Mouse (Mus musculus) 416B (cell line): ENCODE data around the gene Wdfy4.
A peak's percentile ranks its signal among the peaks of the same experiment; 100 is the strongest.

Source experiments
- DNase-seq: peaks from one replicate; pipeline ENCODE4 v3.0.0; 2011; ENCODE audit warnings: low read depth

Wdfy4 gene

DNA sequence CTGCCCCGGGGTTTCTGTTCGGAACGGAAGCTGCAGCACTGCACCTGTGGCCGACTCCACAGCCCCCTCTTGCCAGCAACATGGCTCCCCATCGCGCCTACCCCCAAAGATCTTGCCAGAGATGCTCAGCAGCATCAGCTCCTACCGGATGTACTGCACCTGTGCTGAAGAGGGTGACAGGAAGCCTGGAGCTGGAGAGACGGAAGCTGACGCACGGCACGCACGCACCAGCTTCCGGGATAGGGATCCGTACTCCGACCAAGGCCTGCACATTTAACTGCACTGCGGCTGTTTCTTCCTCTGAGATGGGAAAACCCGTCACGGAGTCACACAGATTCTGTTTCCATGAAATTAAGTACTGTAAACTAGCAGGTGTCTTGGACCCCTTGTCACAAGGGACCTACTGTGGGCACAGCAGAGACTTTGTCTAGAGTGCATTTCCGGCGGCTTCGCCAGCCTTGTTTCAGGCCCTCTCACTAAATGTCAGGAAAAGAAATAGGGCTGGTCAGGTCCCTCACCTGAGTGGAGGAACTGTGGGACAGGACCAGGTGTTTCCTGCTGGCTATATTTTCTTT lies 4.6 kb upstream of the Wdfy4 start:
- DNase-seq, result no peak

DNA sequence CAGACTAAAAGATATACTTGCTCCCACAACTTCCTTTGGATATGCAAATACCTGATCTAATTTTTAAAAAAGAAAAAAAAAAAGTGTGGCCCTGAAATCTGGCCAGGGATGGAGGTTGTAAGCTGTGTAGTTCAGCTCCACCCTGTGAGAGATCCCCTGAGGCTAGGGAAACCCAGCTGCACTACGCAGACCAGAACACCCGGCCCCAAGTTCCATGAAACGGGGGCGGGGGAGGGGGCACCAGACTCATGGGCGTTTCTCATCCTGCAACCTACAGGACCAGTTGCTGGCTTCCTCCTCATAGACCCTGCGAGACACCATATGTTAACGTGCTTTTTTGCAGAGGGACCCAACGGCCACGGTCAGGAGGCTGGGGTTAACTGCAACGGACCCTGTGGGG lies 3.9 kb upstream of the Wdfy4 start:
- no peak for DNase-seq

DNA sequence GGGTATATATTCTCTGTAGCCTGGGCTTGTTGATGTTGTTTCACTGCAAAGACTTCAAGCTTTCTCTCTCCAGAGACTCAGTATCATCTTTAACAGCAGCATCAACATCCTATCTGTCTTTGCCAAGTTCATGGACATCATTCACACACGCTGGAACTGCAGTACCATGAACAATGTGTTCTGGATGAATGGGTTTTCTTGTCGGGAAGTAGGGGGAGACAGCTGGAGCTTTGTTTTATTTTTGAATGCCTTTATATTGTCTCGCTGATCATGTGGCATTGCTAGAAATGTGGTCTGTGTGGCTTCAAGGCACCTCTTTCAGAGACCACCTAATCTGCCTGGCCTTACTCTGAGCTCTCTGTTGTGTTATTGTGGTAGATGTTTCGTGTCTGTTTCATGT lies 1.9 kb upstream of the Wdfy4 start:
- no peak for DNase-seq

DNA sequence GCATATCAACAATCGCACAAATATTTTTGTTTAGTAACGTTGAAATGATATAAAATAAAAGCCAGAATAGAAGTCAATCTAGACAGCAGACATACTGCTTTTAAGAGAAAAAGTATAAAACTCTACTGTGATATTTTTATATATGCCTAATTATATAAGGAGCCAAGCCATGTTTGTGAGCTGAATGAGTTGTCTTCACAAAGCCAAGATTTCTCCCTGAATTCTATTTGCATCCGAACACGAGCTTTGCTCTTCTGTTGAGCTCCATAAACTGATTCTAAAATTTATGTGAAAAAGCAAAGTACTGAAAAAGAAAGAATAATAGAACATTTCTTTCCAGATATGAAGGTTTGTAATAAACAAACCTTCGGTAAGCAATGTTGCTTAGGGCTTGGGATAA lies 5.2 kb downstream of the Wdfy4 start:
- DNase-seq, result no peak

DNA sequence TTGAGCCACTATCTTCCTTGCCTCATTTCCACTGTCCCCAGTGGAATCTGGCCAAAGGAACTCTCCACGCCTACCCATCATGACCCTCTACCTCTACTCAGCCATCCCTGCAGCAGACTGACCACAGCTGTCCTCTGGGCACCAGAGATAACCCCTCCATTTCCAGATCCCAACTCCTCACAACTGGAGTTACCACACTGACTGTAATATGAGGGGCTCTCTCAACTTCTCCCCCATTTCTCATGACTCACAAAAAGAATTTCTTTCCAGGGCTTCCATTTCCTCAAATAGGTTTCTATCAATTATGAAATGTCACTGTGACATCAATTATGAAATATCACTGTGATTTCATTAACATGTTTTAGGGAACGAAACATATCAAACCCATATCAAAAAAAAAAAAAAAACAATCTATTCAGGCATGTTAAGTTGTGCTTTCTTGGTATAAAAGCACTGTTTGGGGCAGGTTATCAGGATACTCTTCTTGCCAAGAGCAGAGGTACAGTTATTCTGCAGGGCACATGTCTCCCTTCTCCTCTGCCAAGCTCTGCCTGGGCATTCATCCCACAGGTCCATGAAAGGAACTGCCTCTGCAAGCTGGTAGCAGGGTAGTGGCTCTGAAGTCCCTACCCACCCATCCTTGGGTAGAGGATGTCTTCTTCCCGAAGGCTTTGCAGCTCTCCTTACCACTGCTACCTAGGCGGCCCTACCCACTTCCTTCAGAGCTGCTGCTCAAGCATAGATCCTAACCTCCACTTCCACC lies 10.1 kb downstream of the Wdfy4 start:
- peak; percentile 35 for DNase-seq

DNA sequence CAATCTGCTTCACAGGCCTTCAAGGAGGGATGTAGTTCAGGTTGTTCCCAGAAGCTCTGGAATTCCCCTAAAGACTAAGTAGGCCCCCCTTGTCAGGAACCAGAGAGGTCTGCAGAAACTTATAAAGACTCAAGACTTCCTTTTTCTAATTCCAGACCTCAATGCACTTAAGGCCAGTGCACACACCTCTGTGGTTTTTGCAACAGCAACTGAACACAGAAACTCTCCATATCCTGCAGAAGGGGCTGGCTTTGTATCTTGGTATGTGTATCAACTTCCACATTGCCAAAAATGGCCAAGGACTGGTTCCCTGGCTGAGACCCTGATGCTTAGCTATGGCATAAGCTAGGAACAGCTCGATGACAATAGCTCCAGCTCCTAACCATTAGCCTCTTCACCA lies 13.4 kb downstream of the Wdfy4 start:
- DNase-seq, result peak; percentile 42

DNA sequence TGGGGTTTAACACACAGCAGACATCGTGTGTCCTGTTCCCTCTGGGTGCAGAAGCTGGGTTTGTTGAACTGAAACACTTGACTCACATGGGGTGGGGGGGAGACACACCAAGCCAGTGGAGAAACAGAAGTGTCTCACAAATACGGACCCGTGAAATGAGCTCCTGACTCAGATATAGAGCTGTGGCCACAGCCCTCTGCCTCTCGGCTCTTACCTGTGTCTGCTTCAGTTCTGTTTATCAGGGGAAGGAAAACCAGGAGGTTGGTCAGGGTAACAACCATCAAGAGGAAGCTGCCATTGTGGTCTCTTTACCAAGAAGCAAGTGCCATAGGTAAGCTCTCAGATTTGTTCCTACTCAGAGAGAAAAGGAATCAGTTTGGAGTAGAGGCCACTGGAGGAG lies 16.6 kb downstream of the Wdfy4 start:
- DNase-seq, result no peak

DNA sequence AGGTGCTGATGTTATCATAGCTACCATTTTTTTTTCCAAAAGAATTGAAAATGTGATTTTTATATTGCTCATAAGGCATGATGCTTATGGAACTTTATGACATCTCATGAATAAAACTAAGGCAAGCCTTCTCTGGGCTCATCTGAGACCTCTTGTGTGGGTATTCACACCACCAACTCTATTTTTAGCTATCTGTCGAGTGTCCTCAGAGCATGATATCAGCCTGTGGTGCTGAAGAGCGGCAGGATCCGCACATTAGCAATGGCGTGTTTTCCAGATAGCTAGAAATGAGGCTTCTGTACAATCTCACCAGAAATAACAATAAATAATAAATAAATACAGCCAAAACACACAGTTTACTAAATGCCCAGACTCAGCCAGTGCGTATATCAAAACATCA lies 23.1 kb downstream of the Wdfy4 start:
- DNase-seq, result no peak

DNA sequence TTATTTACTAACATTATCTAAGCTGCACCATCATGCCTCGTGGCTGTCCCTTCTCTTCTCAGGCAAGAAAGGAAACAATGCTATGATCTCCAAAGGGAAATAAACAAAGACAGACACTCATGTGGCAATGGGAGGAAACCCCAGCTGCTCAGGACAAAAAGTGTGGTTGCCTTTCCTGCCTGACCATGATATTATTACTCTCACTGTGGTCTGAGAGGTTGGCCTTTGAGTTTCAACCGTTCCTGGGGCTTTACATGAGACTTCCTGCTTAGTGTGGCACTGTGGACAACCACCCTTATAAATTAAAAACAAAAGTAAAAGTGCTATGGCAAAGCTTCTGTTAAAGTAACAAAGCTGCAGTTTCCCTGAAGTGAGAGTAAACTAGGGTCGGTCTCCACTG lies 27.0 kb downstream of the Wdfy4 start:
- DNase-seq, result peak; percentile 93

DNA sequence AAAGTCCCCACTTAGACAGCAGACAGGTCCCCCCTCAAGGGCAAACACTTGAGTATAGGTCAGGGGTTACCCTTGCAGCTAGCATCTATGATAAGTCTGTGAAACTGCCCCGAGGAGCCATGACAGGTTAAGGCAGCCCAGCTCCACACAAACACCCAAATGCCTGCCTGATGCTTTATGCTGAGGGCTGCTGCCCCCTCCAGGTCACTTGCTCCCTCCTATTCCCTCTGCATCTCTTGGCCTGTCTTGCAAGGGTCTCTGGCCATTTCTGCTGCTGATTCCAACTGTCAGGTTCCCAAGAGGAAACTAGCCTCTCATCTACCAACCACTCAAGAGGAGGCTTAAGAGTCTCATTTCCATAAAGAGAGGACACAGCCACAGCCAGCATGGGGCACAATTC lies 32.4 kb downstream of the Wdfy4 start:
- no peak for DNase-seq

DNA sequence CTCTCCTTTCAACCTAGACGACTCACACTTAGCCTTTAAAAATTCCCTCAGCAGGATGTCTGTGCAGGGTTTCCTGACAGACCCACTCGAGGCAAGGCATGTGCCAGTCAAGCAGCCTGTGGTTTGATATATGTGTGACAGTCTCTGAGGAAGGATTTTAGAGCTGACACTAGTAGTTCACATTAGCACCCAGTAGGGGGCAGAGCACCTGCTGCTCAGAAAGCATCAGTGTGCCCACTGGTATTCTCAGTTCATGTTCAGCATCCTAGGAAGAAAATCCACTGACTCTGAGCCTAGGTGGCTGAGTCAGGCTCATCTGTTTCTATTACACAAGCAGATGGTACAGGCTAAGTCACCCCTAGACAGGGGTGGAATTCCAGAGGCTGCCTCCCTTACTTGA lies 39.0 kb downstream of the Wdfy4 start:
- DNase-seq, result peak; percentile 67

DNA sequence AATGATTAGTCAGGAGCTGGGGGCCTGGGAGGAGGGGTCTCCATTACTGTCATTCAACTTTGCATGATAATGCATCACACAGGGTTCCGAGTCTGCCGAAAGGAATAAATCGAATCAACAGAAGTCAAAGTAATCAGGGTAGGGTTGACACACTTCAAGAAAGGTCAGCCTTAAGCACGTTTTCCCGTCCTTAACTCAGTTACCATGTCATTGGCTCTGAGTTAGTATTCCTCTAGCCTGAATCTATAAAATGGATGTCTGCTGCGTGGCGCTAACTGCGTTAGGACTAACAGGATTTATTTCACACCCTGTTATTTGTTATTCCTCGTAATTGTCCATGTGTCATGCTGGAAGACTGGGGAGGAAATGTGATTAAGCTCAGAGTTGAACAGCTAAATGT lies 48.5 kb downstream of the Wdfy4 start:
- no peak for DNase-seq

DNA sequence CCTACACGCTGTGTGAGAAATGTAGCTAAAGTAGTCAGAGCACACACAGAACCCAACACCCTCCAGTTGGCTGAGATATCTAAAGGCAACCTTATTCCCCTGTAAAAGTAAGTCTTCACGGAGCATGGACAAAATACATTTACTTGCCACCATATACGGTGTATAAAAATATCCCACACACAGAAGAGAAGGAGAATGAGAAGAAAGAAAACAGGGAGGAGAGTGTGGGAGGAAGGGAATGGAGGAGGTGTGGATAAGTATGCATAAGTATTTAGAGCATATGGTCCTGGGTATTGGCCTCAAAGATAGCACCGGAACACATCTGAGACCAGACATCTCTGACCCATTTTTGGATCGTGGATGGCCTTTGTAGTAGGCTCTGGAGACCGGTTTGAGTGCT lies 50.1 kb downstream of the Wdfy4 start:
- DNase-seq, result no peak

DNA sequence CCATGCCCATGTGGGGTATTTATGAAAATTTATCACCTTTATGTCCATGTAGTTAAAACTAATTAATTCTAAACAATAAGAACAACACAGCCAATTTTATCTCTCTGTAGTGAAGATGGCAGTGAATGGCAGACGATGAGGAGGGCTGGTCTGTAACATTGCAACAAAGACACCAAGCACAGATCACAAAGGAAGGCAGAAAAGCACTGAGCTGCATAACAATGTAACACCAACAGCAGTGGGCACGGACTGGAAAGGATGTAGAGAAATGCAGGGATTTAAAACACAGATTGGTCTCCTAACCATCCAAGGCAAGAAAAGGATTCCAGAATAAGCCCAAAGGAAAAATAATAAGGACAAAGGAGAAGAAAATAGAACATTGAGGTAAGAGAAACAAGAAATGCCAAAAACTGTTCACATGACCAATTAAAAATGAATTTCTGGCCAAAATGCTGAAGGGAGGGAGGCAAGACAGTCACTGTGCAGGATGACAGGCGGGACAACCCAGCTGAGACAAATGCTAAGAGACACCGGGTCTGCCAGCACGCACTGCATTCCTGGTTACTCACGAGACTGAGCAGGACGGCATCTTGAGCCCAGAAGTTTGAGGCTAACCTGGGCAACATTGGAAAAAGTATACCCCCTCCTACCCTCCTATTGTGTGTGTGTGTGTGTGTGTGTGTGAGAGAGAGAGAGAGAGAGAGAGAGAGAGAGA lies 54.1 kb downstream of the Wdfy4 start:
- no peak for DNase-seq

DNA sequence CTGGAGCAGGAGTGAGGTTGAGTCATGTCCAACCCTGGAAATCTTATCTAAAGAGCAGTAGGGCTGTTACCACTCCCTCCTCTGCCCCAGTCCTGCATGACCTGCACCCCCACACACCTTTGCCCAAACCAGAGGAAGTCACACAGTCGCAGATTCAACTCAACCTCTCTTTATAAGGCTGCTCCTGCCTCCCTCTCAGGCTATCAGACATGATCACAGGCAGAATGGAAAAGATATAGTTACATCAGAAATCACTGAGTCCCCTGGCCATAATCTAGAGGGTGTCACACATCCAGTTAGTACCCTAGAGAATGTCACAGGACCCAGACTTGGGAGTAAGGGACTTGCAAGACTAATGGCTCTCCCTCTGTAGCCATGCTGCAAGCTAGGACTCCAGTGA lies 68.7 kb downstream of the Wdfy4 start:
- no peak for DNase-seq

DNA sequence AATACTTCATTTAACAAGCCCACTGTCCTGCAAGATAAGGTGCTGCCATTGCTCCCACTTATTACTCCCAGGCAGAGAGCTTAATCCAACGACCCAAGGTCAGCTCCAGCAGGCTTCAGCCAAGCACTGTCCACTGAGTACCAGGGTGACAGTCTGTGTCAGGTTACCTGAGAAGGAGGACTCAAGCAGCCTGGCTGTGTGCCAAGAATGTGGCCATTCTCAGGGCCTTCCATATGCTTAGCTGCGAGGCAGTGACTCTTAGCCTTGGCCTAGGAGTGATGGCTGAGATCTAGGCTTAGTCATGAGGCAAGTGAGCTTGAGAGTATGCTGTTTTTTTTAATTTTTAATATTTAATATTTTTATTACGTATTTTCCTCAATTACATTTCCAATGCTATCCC lies 80.5 kb downstream of the Wdfy4 start:
- peak; percentile 19 for DNase-seq

DNA sequence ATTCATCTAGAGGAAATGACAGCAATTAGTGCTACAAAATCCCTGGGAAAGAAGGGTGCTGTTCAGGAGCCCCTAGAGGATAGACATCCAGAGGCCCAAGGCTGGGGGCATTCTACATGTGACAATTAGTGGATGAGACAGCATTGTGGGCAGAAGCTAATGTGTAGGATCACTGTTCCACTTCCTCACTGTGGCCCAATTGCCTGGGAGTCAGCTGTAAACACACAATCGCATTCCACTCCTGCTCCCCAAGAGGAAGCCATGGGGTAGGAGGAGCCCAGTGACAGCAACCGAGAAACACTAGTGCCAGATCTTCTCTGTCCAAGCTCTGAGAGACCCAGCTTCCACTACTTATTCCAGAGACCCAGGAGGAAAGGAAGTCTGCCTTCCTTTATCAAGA lies 83.7 kb downstream of the Wdfy4 start:
- no peak for DNase-seq

DNA sequence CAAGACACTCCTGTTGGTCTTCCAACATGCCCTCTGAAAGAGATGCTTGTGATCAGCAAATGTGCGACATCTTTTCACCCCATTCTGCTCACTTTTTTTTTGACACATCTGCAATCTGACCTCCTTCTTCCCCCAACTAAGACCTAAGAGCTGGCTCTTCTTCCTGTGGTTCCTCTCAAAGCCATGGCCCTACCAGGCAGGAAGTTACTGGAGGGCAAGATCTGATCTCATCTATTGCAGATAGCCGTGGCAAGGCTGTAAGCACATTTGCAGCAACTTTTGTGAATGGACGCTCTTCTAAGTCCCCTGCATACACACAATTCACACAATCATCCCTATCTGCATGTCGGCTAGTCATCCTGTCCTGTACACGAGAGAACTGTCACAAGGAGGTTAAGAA lies 85.4 kb downstream of the Wdfy4 start:
- DNase-seq, result peak; percentile 76

DNA sequence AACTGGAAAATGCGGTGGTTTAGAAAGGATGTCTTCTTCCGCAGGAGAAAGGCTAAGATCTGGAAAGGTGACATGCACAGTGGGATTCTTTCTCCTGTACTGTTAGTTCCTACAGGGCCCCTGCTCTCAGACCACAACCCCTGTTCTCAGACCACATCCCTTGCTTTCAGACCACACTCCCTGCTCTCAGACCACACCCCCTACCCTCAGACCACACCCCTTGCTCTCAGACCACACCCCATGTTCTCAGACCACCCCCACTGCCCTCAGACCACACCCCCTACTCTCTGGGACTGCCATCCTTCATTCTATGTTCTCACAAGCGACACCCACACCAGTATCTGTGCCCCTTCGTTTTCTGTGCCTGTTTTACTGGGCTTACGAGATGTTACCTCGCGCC lies 86.2 kb downstream of the Wdfy4 start:
- peak; percentile 79 for DNase-seq

DNA sequence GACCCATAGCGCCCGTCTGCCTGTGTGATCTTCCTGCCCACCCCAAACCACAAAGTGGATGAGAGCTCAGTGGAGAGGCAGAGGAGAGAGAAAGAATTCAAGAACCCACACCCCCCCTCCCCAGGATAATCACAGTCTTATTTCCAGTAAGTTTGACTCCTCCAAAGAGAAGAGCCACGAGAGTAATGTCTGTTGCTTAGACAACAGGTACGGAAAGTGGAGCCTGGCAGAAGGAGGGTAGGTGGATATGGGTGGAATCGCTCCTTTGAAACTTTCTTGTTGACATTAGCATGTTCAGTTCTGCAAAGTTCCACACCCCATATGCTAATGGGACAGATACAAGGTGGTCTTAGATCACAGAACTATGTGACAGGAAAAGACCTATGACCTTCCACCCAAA lies 88.8 kb downstream of the Wdfy4 start:
- no peak for DNase-seq

DNA sequence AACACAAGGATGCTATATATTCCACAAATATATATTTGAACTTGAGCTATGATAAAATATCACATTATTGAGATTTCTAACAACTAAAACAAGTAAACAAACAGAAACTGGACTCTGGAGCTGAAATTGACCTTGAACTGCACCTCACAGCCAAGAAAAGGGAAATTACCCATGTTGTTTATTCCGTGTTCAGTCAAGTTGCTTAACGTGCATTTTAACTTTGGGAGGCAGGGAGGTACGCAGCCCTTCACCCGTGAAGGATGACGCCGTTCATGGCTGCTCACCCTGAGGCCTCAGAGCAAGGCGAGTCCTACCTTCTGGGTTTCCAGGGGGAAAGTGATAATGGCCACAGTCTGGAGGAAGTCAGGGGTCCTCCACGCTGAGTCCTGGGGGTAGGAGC lies 102.0 kb downstream of the Wdfy4 start:
- no peak for DNase-seq

DNA sequence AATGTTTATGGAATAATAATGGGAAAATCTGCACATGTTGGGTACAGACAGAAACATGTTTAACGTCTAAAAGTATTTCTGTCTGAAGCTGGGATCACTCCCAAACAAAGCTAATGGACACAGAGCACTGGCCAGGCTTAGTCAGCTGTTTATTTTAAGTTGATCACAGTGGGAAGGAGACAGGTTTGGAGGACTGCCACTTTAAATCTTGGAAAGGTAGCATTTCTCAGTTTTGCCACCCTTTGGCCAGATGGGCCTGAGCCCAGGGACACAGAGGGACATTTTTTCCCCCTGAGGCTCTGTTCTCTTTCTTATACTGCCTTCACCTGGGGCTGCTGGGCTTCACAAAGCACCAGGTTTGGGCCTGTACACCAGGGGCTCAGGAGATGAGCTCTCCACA lies 103.0 kb downstream of the Wdfy4 start:
- DNase-seq, result no peak

DNA sequence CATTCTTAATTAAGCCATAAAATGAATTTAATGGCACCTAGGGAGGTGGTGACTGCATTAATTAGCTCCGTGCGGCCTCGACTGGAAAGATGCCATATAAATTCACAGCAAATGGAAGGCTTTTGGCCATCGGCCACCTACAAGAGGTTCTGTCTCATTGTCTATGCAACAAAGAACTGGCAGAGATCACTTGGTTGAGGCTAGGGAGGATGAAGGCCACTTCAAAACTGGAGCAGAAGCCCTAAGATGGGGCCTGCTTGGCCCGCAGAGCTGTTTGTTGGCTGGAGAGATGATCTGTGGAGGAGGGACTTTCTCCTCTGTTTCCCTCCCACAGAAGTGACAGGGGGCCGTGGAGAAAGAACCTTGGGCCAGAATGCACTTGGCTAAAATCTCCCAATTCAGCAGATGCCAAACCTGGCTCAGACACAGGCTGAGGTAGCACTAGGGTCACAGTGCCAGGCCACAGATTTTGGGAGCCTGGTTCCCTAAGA lies 103.9 kb downstream of the Wdfy4 start:
- no peak for DNase-seq
